ENCODE assay signal across 18 mouse cellular contexts in genomic region chr10:60796028-60796427, GRCm38 (mm10). TPM values are rescaled to one million over a fixed set of nuclear protein-coding genes. Genes with fewer than 3 reads are reported as not detected.
DNase-seq lines count a peak whose midpoint lies in the region; ATAC-seq and TF ChIP-seq lines count a peak whose summit lies in the region.
"Had no signal": no experiment of that assay in that cellular context is flagged by ENCODE, and none has a peak within 500 bp of the region (broad histone marks: within the 10 kb centered on the region; RNA-seq: fewer than 3 reads in every experiment).

No protein-coding gene starts in this region.

- intact Hi-C loops in heart, postnatal 36 days (cut with DNase I), result no loop called here

- H3K4me2 ChIP-seq in heart, embryonic 11.5 days, result no peak overlapping the region
- no peak overlapping the region for H3K4me2 ChIP-seq in hindbrain, embryonic 16.5 days (ENCODE audit: low read length)
- no peak overlapping the region for H3K4me2 ChIP-seq in hindbrain, embryonic 14.5 days (replicated peaks)
- no peak overlapping the region for H3K4me2 ChIP-seq in embryonic facial prominence, embryonic 15.5 days (replicated peaks)
- peak overlapping the region; percentile 57 for H3K4me2 ChIP-seq in myocyte (ENCODE audit: low read depth)
- H3K4me2 ChIP-seq: forebrain, embryonic 15.5 days; midbrain, embryonic 15.5 days had no signal

- peaks cover 95% of the 10 kb centered on the region for H3K79me2 ChIP-seq in myocyte (ENCODE audit: control insufficient read depth, insufficient read depth)

- no peak for DNase-seq in heart, postnatal 36 days
- no peak for DNase-seq in hindbrain, embryonic 14.5 days (ENCODE audit: low spot score)
- DNase-seq: adrenal gland, postnatal 14 days; cerebellum, adult 8-10 months; kidney, postnatal 25 days; lung, postnatal 10 days; right cerebral cortex, adult 18-20 months; thymus, adult 2 months had no signal

- H3K9ac ChIP-seq in heart, embryonic 11.5 days (ENCODE audit: low read depth, low read length), result 0 out of 2 replicates have a peak overlapping the region, but pooled peaks have one; percentile 28
- H3K9ac ChIP-seq in hindbrain, embryonic 16.5 days (ENCODE audit: low read depth, low read length), result 0 out of 2 replicates have a peak overlapping the region, but pooled peaks have one; percentile 4
- H3K9ac ChIP-seq in hindbrain, embryonic 14.5 days, result no peak overlapping the region
- no peak overlapping the region for H3K9ac ChIP-seq in embryonic facial prominence, embryonic 15.5 days
- H3K9ac ChIP-seq: forebrain, embryonic 15.5 days; midbrain, embryonic 15.5 days had no signal

- no peak for TF ChIP-seq POLR2A in myocyte (IDR thresholded peaks at IDR 0.05; ENCODE audit: insufficient read length, low read depth)

- peak overlapping the region; percentile 46 for H3K27ac ChIP-seq in heart, embryonic 11.5 days (ENCODE audit: low read depth, low read length)
- H3K27ac ChIP-seq in hindbrain, embryonic 16.5 days (ENCODE audit: low read depth, low read length), result no peak overlapping the region
- H3K27ac ChIP-seq in hindbrain, embryonic 14.5 days, result no peak overlapping the region
- 0 out of 2 replicates have a peak overlapping the region, but pooled peaks have one; percentile 44 for H3K27ac ChIP-seq in embryonic facial prominence, embryonic 15.5 days (replicated peaks)
- H3K27ac ChIP-seq: forebrain, embryonic 15.5 days; midbrain, embryonic 15.5 days had no signal

- no peak overlapping the region for H3K4me3 ChIP-seq in heart, embryonic 11.5 days (ENCODE audit: low read depth, low read length)
- no peak overlapping the region for H3K4me3 ChIP-seq in hindbrain, embryonic 16.5 days (ENCODE audit: low read length)
- no peak overlapping the region for H3K4me3 ChIP-seq in hindbrain, embryonic 14.5 days (replicated peaks; ENCODE audit: low read length)
- H3K4me3 ChIP-seq in embryonic facial prominence, embryonic 15.5 days (replicated peaks), result no peak overlapping the region
- H3K4me3 ChIP-seq in myocyte, result no peak overlapping the region
- H3K4me3 ChIP-seq: forebrain, embryonic 15.5 days; midbrain, embryonic 15.5 days had no signal

- ATAC-seq in heart, embryonic 11.5 days (replicated peaks; ENCODE audit: insufficient number of reproducible peaks, low FRiP score, low TSS enrichment), result no peak
- ATAC-seq in hindbrain, embryonic 16.5 days, result no peak
- no peak for ATAC-seq in hindbrain, embryonic 14.5 days (ENCODE audit: low FRiP score)
- ATAC-seq in embryonic facial prominence, embryonic 15.5 days (ENCODE audit: insufficient number of reproducible peaks, low FRiP score, low TSS enrichment, low read depth), result no peak; the same call in 1 of the 2 replicates
- no peak for ATAC-seq in megakaryocyte-erythroid progenitor cell, adult 5-6 weeks (replicated peaks; ENCODE audit: low FRiP score, low TSS enrichment, poor library complexity, severe bottlenecking)
- ATAC-seq: activated CD4-positive, CD25-positive, alpha-beta regulatory T cell, adult 4 months; forebrain, embryonic 15.5 days; midbrain, embryonic 15.5 days; Patski had no signal

- H3K36me3 ChIP-seq in heart, embryonic 11.5 days (ENCODE audit: control insufficient read depth, insufficient read depth, low read length), result no peaks in the 10 kb centered on the region
- no peaks in the 10 kb centered on the region for H3K36me3 ChIP-seq in hindbrain, embryonic 16.5 days (ENCODE audit: control insufficient read depth, insufficient read depth, low read length)
- H3K36me3 ChIP-seq in hindbrain, embryonic 14.5 days (replicated peaks; ENCODE audit: control insufficient read depth, insufficient read depth), result no peaks in the 10 kb centered on the region
- no peaks in the 10 kb centered on the region for H3K36me3 ChIP-seq in embryonic facial prominence, embryonic 15.5 days
- no peaks in the 10 kb centered on the region for H3K36me3 ChIP-seq in myocyte (ENCODE audit: control insufficient read depth, insufficient read depth)
- H3K36me3 ChIP-seq: forebrain, embryonic 15.5 days; midbrain, embryonic 15.5 days had no signal

- peaks cover 87% of the 10 kb centered on the region for H3K4me1 ChIP-seq in heart, embryonic 11.5 days (ENCODE audit: control insufficient read depth, insufficient read depth, low read length)
- H3K4me1 ChIP-seq in hindbrain, embryonic 16.5 days (ENCODE audit: control insufficient read depth, insufficient read depth, low read depth, low read length), result peaks cover 9% of the 10 kb centered on the region
- H3K4me1 ChIP-seq in hindbrain, embryonic 14.5 days (replicated peaks; ENCODE audit: control insufficient read depth, insufficient read depth, low read length), result peaks cover 15% of the 10 kb centered on the region
- H3K4me1 ChIP-seq in embryonic facial prominence, embryonic 15.5 days, result peaks cover 60% of the 10 kb centered on the region

- no peaks in the 10 kb centered on the region for H3K9me3 ChIP-seq in heart, embryonic 11.5 days (replicated peaks; ENCODE audit: control insufficient read depth, low read length)
- H3K9me3 ChIP-seq in hindbrain, embryonic 16.5 days (ENCODE audit: control insufficient read depth, low read length), result no peaks in the 10 kb centered on the region
- no peaks in the 10 kb centered on the region for H3K9me3 ChIP-seq in hindbrain, embryonic 14.5 days (ENCODE audit: control insufficient read depth, low read length)
- H3K9me3 ChIP-seq in embryonic facial prominence, embryonic 15.5 days (replicated peaks), result no peaks in the 10 kb centered on the region
- H3K9me3 ChIP-seq: forebrain, embryonic 15.5 days; midbrain, embryonic 15.5 days had no signal

- no peak overlapping the region for H3ac ChIP-seq in myocyte (ENCODE audit: control insufficient read depth, insufficient read length)

- no peaks in the 10 kb centered on the region for H3K27me3 ChIP-seq in heart, embryonic 11.5 days (ENCODE audit: control insufficient read depth, insufficient read depth, low read length)
- peaks cover 7% of the 10 kb centered on the region; the same call in 1 of the 2 replicates for H3K27me3 ChIP-seq in hindbrain, embryonic 16.5 days (replicated peaks; ENCODE audit: control insufficient read depth, insufficient read depth, low read length)
- H3K27me3 ChIP-seq in hindbrain, embryonic 14.5 days (ENCODE audit: control insufficient read depth, insufficient read depth, low read length), result no peaks in the 10 kb centered on the region; the same call in 1 of the 2 replicates
- 0 out of 2 replicates have a peak, but pooled peaks cover 4% of the 10 kb centered on the region for H3K27me3 ChIP-seq in embryonic facial prominence, embryonic 15.5 days
- H3K27me3 ChIP-seq in myocyte (ENCODE audit: control insufficient read depth, insufficient read depth, insufficient read length), result no peaks in the 10 kb centered on the region
- H3K27me3 ChIP-seq: forebrain, embryonic 15.5 days; Patski had no signal

- 60% methylated on average over 5 of the region's 5 CpGs for WGBS in heart, embryonic 11.5 days (ENCODE audit: insufficient replicate concordance)
- 74% methylated on average over 5 of the region's 5 CpGs for WGBS in hindbrain, embryonic 16.5 days
- 81% methylated on average over 5 of the region's 5 CpGs for WGBS in hindbrain, embryonic 14.5 days
- WGBS in embryonic facial prominence, embryonic 15.5 days, result 57% methylated on average over 5 of the region's 5 CpGs

TF ChIP-seq in myocyte, 11 proteins besides CTCF, POLR2A, EP300 and RAD21:
- no peak for TF ChIP-seq POLR2AphosphoS2 (IDR thresholded peaks at IDR 0.05; ENCODE audit: insufficient read length, low read depth)
- no peak for TF ChIP-seq TCF12 (IDR thresholded peaks at IDR 0.05; ENCODE audit: insufficient read depth, poor library complexity, severe bottlenecking)
- TF ChIP-seq SRF (IDR thresholded peaks at IDR 0.05; ENCODE audit: control insufficient read depth, insufficient read length, low read depth), result no peak
- no peak for TF ChIP-seq TCF3 (IDR thresholded peaks at IDR 0.05; ENCODE audit: insufficient read length, low read depth)
- TF ChIP-seq MYOG (IDR thresholded peaks at IDR 0.05; ENCODE audit: control insufficient read depth in 1 of 3, insufficient read depth in 1 of 3, insufficient read length in 2 of 3, low read depth in 2 of 3), result no peak
- TF ChIP-seq MYOD1 (IDR thresholded peaks at IDR 0.05; ENCODE audit: control insufficient read depth in 1 of 3, insufficient read length in 2 of 3, low read depth in 2 of 3), result no peak
- TF ChIP-seq REST (IDR thresholded peaks at IDR 0.05; ENCODE audit: insufficient read depth, insufficient read length), result no peak
- TF ChIP-seq CEBPB (IDR thresholded peaks at IDR 0.05; ENCODE audit: insufficient read depth, poor library complexity, severe bottlenecking), result no peak
- no peak for TF ChIP-seq MAX (IDR thresholded peaks at IDR 0.05; ENCODE audit: low read depth)
- no peak for TF ChIP-seq E2F4 (IDR thresholded peaks at IDR 0.05; ENCODE audit: insufficient read depth)
- no peak for TF ChIP-seq USF1 (IDR thresholded peaks at IDR 0.05; ENCODE audit: low read depth)

RNA-seq across cellular contexts. Expression of gene Unc5b, which starts 35.4 kb away (rescaled TPM):
- 15.0 and 15.6 TPM in 2 replicates for polyA plus RNA-seq in heart, embryonic 11.5 days (2014; fragmentation: Nextera tagmentation; extraction: Ambion mirVana)
- 10 to 100 TPM; 14.5 to 14.7 TPM for total RNA-seq in heart, postnatal 36 days (2021)
- polyA plus RNA-seq in hindbrain, embryonic 16.5 days (2015; fragmentation: Nextera tagmentation; extraction: Ambion mirVana), result 2.6 and 3.1 TPM in 2 replicates
- polyA plus RNA-seq in hindbrain, embryonic 14.5 days (2014; fragmentation: Nextera tagmentation; extraction: Ambion mirVana), result 2.8 and 2.9 TPM in 2 replicates
- polyA plus RNA-seq in embryonic facial prominence, embryonic 15.5 days (2015; fragmentation: Nextera tagmentation; extraction: Ambion mirVana), result 7.5 and 7.9 TPM in 2 replicates
- 91.9 TPM for polyA plus RNA-seq in myocyte (2012; fragmentation: generic; extraction: Trizol)
- not detected in 2 replicates for total RNA-seq in megakaryocyte-erythroid progenitor cell, adult 5-6 weeks (2014; fragmentation: Nextera tagmentation)
- total RNA-seq in megakaryocyte-erythroid progenitor cell, adult 5-6 weeks (2017), result not detected in 2 replicates
- total RNA-seq: granulocyte monocyte progenitor cell, adult 5-6 weeks had no signal
- polyA plus RNA-seq: activated CD4-positive, CD25-positive, alpha-beta regulatory T cell, adult 4 months had no signal

RNA-seq across cellular contexts. Expression of gene Slc29a3, which starts 43.4 kb away (rescaled TPM):
- 4.6 and 4.8 TPM in 2 replicates for polyA plus RNA-seq in heart, embryonic 11.5 days (2014; fragmentation: Nextera tagmentation; extraction: Ambion mirVana)
- 1 to 10 TPM; 3.2 to 6.7 TPM for total RNA-seq in heart, postnatal 36 days (2021)
- 10.5 and 11.1 TPM in 2 replicates for polyA plus RNA-seq in hindbrain, embryonic 16.5 days (2015; fragmentation: Nextera tagmentation; extraction: Ambion mirVana)
- 8.4 and 8.9 TPM in 2 replicates for polyA plus RNA-seq in hindbrain, embryonic 14.5 days (2014; fragmentation: Nextera tagmentation; extraction: Ambion mirVana)
- polyA plus RNA-seq in embryonic facial prominence, embryonic 15.5 days (2015; fragmentation: Nextera tagmentation; extraction: Ambion mirVana), result 12.8 and 14.0 TPM in 2 replicates
- polyA plus RNA-seq in myocyte (2012; fragmentation: generic; extraction: Trizol), result 4.7 TPM
- 5.9 and 12.6 TPM in 2 replicates for total RNA-seq in megakaryocyte-erythroid progenitor cell, adult 5-6 weeks (2014; fragmentation: Nextera tagmentation)
- total RNA-seq in megakaryocyte-erythroid progenitor cell, adult 5-6 weeks (2017), result 5.4 and 6.2 TPM in 2 replicates

Comparison
In these comparisons a context has a peak if more than half of its experiments do, and no peak if none do; other contexts are left out.
1. H3K9ac ChIP-seq: peak in heart, embryonic 11.5 days (single experiment) and hindbrain, embryonic 16.5 days (single experiment); none in hindbrain, embryonic 14.5 days (single experiment) and embryonic facial prominence, embryonic 15.5 days (single experiment).
2. H3K27ac ChIP-seq: peak in heart, embryonic 11.5 days (single experiment) and embryonic facial prominence, embryonic 15.5 days (single experiment); none in hindbrain, embryonic 16.5 days (single experiment) and hindbrain, embryonic 14.5 days (single experiment).